Mouse (Mus musculus): Measurements from ENCODE around the gene R3hdm4. TPM values are rescaled to one million over a fixed set of nuclear protein-coding genes. Genes with fewer than 3 reads are reported as not detected.
A peak's percentile ranks its signal among the peaks of the same experiment; 100 is the strongest.

Gene R3hdm4
- polyA plus RNA-seq, 1 experiment: 13.0 TPM

DNA sequence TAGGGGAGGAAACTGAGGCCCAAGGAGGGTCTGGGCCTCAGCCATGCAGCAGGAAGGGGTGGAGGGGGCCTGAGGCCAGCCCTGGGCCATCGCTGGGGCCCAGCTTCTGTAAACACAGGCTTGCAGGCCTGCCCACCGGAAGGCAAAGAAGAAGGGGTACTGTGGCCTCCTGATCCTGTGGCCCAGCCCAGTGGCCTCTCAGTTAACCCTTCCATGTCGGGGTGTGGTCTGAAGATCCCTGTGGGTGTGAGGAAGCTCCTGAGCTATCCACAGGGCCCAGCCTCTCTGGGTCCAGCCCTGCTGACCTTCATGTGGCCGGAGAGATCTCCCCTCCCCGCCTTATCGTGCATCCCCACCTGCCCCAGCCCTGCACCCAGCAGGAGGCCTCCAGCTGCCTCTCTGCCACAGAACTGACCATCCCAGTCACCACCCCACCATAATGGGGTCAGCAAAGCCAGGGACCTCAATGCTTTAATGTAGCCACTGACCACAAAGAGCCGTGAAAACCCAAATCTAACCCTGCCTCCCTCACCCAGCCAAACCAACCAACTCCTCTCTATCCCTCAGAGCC, 25.8 kb upstream of the R3hdm4 start:
- H3K4me3 ChIP-seq (replicated peaks): peak overlapping the region; percentile 43
- peaks cover 65% of the 10 kb centered on the region for H3K4me1 ChIP-seq (ENCODE audit: control insufficient read depth)
- H3K9me3 ChIP-seq (ENCODE audit: control insufficient read depth, low read length): no peaks in the 10 kb centered on the region
- H3K27me3 ChIP-seq (ENCODE audit: control insufficient read depth): no peaks in the 10 kb centered on the region
- H3K36me3 ChIP-seq (ENCODE audit: control insufficient read depth): peaks cover 33% of the 10 kb centered on the region
- no peak for TF ChIP-seq TAL1 (IDR thresholded peaks at IDR 0.05; ENCODE audit: low read length)
- TF ChIP-seq GATA1 (IDR thresholded peaks at IDR 0.05; ENCODE audit: low read length): no peak

DNA sequence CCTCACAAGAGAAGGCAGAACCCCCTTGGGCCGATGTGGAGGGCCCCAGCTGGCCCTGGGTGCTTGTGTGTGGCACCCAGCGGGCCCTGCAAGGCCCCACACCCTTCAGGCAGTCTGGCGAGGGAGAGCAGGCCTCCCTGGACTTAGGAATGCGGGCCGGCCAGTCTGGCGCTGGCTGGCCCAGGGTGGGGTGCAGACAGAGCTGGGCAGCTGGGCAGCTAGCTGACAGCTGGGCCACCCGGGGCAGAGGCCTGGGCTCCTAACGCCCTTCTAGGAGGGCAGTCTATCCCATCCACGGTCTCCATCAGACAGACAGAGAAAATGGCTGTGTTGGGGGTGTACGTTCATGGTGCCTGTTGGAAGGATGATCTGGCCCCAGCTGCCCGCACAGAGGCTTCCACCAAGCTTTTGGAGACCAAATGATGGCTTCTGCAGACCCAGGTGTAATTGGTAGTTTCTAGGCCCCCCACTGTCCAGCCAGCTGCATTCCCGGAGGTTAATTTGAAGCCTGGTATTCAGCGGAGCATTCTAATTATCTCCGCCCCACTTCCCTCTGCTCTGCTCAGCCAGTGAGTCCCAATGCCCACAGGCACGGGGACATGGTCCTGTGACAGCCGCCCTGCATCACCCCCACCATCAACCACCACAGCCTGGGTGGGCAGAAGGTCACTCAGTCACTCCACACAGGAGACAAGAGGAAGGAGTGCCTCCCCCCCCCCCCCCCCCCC, 24.7 kb upstream of the R3hdm4 start:
- no peak for TF ChIP-seq GATA1 (IDR thresholded peaks at IDR 0.05; ENCODE audit: low read length)
- no peak for TF ChIP-seq TAL1 (IDR thresholded peaks at IDR 0.05; ENCODE audit: low read length)
- Histone ChIP-seq H3K27me3 (ENCODE audit: control insufficient read depth) (no peaks in the 10 kb centered on the region), H3K4me3 (replicated peaks) (peak overlapping the region; percentile 29), H3K4me1 (ENCODE audit: control insufficient read depth) (peaks cover 72% of the 10 kb centered on the region), H3K36me3 (ENCODE audit: control insufficient read depth) (peaks cover 28% of the 10 kb centered on the region), H3K9me3 (ENCODE audit: control insufficient read depth, low read length) (no peaks in the 10 kb centered on the region)

GRCm38 (mm10) chr10:79943471-79943901, 22.5 kb upstream of the R3hdm4 start:
- H3K9me3 ChIP-seq (ENCODE audit: control insufficient read depth, low read length): no peaks in the 10 kb centered on the region
- H3K4me3 ChIP-seq (replicated peaks): no peak overlapping the region
- no peaks in the 10 kb centered on the region for H3K27me3 ChIP-seq (ENCODE audit: control insufficient read depth)
- peaks cover 15% of the 10 kb centered on the region for H3K36me3 ChIP-seq (ENCODE audit: control insufficient read depth)
- TF ChIP-seq TAL1 (IDR thresholded peaks at IDR 0.05; ENCODE audit: low read length) (no peak), GATA1 (IDR thresholded peaks at IDR 0.05; ENCODE audit: low read length) (no peak)
- peaks cover 75% of the 10 kb centered on the region for H3K4me1 ChIP-seq (ENCODE audit: control insufficient read depth)

DNA sequence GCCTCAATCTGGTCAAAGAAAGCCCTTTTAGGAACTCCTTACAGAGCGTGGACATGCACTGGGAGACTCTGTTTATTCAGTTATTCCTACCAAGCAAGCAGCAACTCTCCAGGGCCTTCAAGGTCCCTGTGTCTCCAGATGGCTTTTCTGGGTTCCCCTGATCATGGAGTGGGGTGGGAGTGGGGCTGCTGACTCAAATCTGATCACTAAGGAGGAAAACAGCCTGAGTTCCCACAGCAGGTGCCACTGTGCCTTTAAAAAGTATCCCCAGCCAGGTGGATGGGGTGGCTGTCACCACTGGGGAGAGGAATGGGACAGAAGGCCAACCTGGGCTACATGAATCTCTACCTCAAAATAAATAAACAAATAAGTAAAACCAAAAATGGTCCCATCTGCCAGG, 22.0 kb upstream of the R3hdm4 start:
- H3K4me1 ChIP-seq (ENCODE audit: control insufficient read depth): peaks cover 76% of the 10 kb centered on the region
- H3K4me3 ChIP-seq (replicated peaks): no peak overlapping the region
- H3K36me3 ChIP-seq (ENCODE audit: control insufficient read depth): peaks cover 17% of the 10 kb centered on the region
- no peaks in the 10 kb centered on the region for H3K27me3 ChIP-seq (ENCODE audit: control insufficient read depth)
- no peaks in the 10 kb centered on the region for H3K9me3 ChIP-seq (ENCODE audit: control insufficient read depth, low read length)
- TF ChIP-seq GATA1 (IDR thresholded peaks at IDR 0.05; ENCODE audit: low read length): no peak
- no peak for TF ChIP-seq TAL1 (IDR thresholded peaks at IDR 0.05; ENCODE audit: low read length)

DNA sequence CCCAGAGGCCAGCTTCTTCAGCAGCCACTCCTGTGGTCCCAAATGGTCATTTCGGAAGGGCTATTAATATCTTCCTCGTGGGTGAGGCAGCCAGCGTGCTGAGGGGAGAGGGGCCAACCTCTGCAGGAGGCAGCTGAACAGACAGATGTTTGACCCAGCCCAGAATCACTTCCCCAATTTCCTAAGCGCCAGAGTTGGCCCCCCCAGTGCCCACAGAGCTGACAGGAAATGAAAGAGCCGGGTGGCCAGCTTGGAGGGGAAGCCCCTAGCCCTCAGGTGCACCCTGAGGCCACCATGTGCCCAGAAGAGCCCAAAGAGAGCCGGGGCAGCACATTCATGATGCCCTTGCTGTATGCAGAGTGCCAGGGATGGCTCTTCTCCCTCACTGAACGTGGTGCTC, 19.7 kb upstream of the R3hdm4 start:
- peaks cover 72% of the 10 kb centered on the region for H3K4me1 ChIP-seq (ENCODE audit: control insufficient read depth)
- TF ChIP-seq GATA1 (IDR thresholded peaks at IDR 0.05; ENCODE audit: low read length) (no peak), TAL1 (IDR thresholded peaks at IDR 0.05; ENCODE audit: low read length) (no peak)

GRCm38 (mm10) chr10:79937775-79938526, 16.9 kb upstream of the R3hdm4 start:
- no peak for TF ChIP-seq TAL1 (IDR thresholded peaks at IDR 0.05; ENCODE audit: low read length)
- TF ChIP-seq GATA1 (IDR thresholded peaks at IDR 0.05; ENCODE audit: low read length): no peak
- H3K4me1 ChIP-seq (ENCODE audit: control insufficient read depth): peaks cover 54% of the 10 kb centered on the region
- no peak overlapping the region for H3K4me3 ChIP-seq (replicated peaks)
- H3K9me3 ChIP-seq (ENCODE audit: control insufficient read depth, low read length): no peaks in the 10 kb centered on the region
- peaks cover 35% of the 10 kb centered on the region for H3K36me3 ChIP-seq (ENCODE audit: control insufficient read depth)
- no peaks in the 10 kb centered on the region for H3K27me3 ChIP-seq (ENCODE audit: control insufficient read depth)

More for the DNA sequence above, 19.7 kb upstream of the R3hdm4 start:
- Histone ChIP-seq H3K27me3 (ENCODE audit: control insufficient read depth) (no peaks in the 10 kb centered on the region), H3K9me3 (ENCODE audit: control insufficient read depth, low read length) (no peaks in the 10 kb centered on the region), H3K4me3 (replicated peaks) (no peak overlapping the region), H3K36me3 (ENCODE audit: control insufficient read depth) (peaks cover 20% of the 10 kb centered on the region)

DNA sequence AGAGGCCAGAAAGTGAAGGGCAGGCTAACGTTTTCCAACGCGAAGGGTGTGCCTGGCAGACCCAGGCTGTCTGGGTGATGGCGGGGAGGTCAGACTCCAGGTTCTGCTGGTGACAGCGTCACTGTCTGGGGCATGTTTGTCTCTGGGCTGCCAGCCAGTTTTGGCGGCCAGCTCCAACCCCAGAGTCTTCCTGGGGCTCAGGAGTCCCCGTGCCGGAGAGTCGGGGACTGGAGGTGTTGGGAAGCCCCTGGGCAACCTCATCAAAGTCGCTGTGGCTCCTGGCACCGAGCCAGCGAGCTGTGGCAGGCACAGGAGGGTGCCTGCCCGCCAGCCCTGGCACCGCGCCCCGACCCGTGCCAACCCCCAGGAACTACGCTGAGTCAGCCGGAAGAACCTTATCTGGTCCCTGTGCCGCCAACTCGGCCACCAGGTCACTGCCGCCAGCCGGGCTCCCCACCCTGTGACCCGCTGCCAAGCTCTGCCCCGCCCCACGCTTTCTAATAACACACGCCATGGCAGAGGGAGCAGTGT, 16.0 kb upstream of the R3hdm4 start:
- H3K36me3 ChIP-seq (ENCODE audit: control insufficient read depth): peaks cover 45% of the 10 kb centered on the region
- peak overlapping the region; percentile 12 for H3K4me3 ChIP-seq (replicated peaks)
- no peaks in the 10 kb centered on the region for H3K9me3 ChIP-seq (ENCODE audit: control insufficient read depth, low read length)
- H3K27me3 ChIP-seq (ENCODE audit: control insufficient read depth): no peaks in the 10 kb centered on the region
- TF ChIP-seq TAL1 (IDR thresholded peaks at IDR 0.05; ENCODE audit: low read length) (no peak), GATA1 (IDR thresholded peaks at IDR 0.05; ENCODE audit: low read length) (no peak)
- H3K4me1 ChIP-seq (ENCODE audit: control insufficient read depth): peaks cover 49% of the 10 kb centered on the region

GRCm38 (mm10) chr10:79936284-79936910, 15.4 kb upstream of the R3hdm4 start:
- no peak overlapping the region for H3K4me3 ChIP-seq (replicated peaks)
- H3K27me3 ChIP-seq (ENCODE audit: control insufficient read depth): no peaks in the 10 kb centered on the region
- H3K9me3 ChIP-seq (ENCODE audit: control insufficient read depth, low read length): no peaks in the 10 kb centered on the region
- no peak for TF ChIP-seq GATA1 (IDR thresholded peaks at IDR 0.05; ENCODE audit: low read length)
- no peak for TF ChIP-seq TAL1 (IDR thresholded peaks at IDR 0.05; ENCODE audit: low read length)
- peaks cover 48% of the 10 kb centered on the region for H3K36me3 ChIP-seq (ENCODE audit: control insufficient read depth)
- H3K4me1 ChIP-seq (ENCODE audit: control insufficient read depth): peaks cover 48% of the 10 kb centered on the region
